Mouse (Mus musculus) embryonic facial prominence, embryonic 12.5 days (tissue): ENCODE data around the gene Olfr1150-ps1. TPM values are rescaled to one million over a fixed set of nuclear protein-coding genes. Genes with fewer than 3 reads are reported as not detected.

ENCODE experiments used
- ATAC-seq: fragments of 200-750 bp; cut with Nextera tagmentation; 2 replicates; pipeline ENCODE4 v1.8.0; 2017; ENCODE audit not compliant: insufficient number of reproducible peaks, insufficient read depth, low FRiP score, low TSS enrichment
- H3K27ac ChIP-seq: fragments of 300-500 bp; sonication (generic); 2 replicates; pipeline ENCODE4 v1.5.1; 2016; ENCODE audit warnings: mild to moderate bottlenecking
- H3K27me3 ChIP-seq: fragments of 300-500 bp; sonication (generic); 2 replicates; pipeline ENCODE4 v1.6.1; 2016; ENCODE audit warnings: mild to moderate bottlenecking, moderate library complexity
- H3K36me3 ChIP-seq: fragments of 300-500 bp; sonication (generic); 2 replicates; pipeline ENCODE4 v1.6.1; 2016; ENCODE audit warnings: mild to moderate bottlenecking
- H3K4me1 ChIP-seq: fragments of 300-500 bp; sonication (generic); 2 replicates; pipeline ENCODE4 v1.6.1; 2016
- H3K4me2 ChIP-seq: fragments of 300-500 bp; sonication (generic); replicated peaks from 2 replicates; pipeline ENCODE4 v1.6.1; 2016; ENCODE audit warnings: mild to moderate bottlenecking, moderate library complexity
- H3K4me3 ChIP-seq: fragments of 300-500 bp; sonication (generic); 2 replicates; pipeline ENCODE4 v1.5.1; 2016; ENCODE audit warnings: mild to moderate bottlenecking
- H3K9ac ChIP-seq: fragments of 300-500 bp; sonication (generic); 2 replicates; pipeline ENCODE4 v1.6.1; 2016; ENCODE audit warnings: mild to moderate bottlenecking, moderate library complexity
- H3K9me3 ChIP-seq: fragments of 300-500 bp; sonication (generic); 2 replicates; pipeline ENCODE4 v1.6.1; 2016; ENCODE audit warnings: mild to moderate bottlenecking, moderate library complexity
- WGBS: fragments of 180-500 bp; shearing (Covaris S2); methylation state at CpG from one replicate; pipeline ENCODE4 v1.1.7; 2016; 5-methylcytosine and 5-hydroxymethylcytosine counted together
- polyA plus RNA-seq: library from polyadenylated mRNA; unstranded; fragments of >200 nt; fragmentation: Nextera tagmentation; extraction: Ambion mirVana; gene quantifications from 2 replicates; pipeline ENCODE4 v1.2.1, GENCODE M21; 2016

Olfr1150-ps1 gene
- polyA plus RNA-seq = not detected in 2 replicates

DNA sequence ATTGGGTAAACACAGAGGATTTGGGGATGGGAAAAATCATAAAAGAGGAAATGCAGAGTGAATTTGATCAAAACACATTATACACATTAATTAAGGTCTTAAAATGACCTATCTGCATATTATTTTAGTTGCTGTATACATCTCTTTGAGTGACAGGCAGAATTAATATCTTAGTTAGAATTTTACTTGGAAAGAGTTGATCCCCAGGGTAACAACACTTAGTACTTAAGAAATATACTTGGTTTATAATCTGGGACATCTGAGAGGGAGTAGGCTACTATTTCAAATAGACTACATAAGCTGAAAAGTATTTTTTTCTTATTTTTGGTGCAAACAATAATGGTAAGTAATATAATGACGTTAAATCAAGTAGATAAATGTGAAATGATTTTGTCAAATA, at the start of gene Olfr1150-ps1:
TSS of gene Olfr1150-ps1 (plus strand) at position 301 of the 400 bp plus-strand sequence.
- ATAC-seq = no peak
- Histone ChIP-seq H3K4me3 (no peak within 1 kb of the TSS), H3K4me2 (no peak within 1 kb of the TSS), H3K4me1 (no peaks in the 10 kb centered on the region), H3K9me3 (no peaks in the 10 kb centered on the region), H3K27ac (no peak within 1 kb of the TSS), H3K36me3 (no peaks in the 10 kb centered on the region), H3K9ac (no peak within 1 kb of the TSS), H3K27me3 (no peaks in the 10 kb centered on the region)
- WGBS = 79% methylated on average over 1 of the region's 1 CpGs

DNA sequence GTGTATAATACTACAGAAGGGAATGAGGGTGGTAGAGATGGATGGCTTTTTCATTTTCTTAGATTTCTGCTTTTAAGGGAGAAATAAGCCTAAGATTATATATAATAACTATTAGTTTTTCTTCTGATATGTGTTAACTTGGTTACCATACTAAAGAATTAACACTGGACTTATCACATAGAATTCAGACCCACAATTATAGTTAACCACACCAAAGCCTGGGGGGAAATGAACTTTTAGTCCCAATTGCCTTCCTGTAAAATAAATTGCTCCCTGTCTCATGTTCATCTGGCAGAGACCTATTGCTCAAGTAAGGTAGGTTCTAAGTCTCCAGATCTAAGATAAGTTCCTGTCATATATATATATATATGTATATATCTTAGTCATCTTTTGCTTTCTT, 43.5 kb upstream of the Olfr1150-ps1 start, which contains the start of gene Olfr1143:
TSS of gene Olfr1143 (plus strand) at position 301 of the 400 bp plus-strand sequence.
- H3K9ac ChIP-seq = no peak within 1 kb of the TSS
- ATAC-seq = no peak
- no peaks in the 10 kb centered on the region for H3K27me3 ChIP-seq
- H3K4me2 ChIP-seq = no peak within 1 kb of the TSS
- H3K4me3 ChIP-seq = no peak within 1 kb of the TSS
- no peaks in the 10 kb centered on the region for H3K4me1 ChIP-seq
- H3K36me3 ChIP-seq = no peaks in the 10 kb centered on the region
- H3K27ac ChIP-seq = no peak within 1 kb of the TSS
- no peaks in the 10 kb centered on the region for H3K9me3 ChIP-seq

DNA sequence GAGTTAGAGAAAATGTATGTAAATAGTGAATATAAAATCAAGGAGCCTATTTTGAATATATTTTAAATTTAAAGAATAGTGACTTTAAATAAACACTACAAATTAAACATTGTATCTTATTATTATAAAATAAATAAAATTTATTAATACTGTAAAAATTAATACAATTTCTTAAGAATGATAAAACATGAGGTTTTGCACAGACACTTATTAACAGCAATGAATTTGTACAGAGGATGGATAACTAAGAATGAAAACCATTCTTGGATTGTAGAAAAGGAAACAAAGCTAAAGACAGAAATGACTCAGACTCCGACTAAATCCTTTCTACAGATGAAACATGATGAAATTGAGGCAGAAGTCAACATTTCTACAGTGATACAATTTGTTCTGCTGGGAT, 34.3 kb upstream of the Olfr1150-ps1 start, which contains the start of gene Olfr1145:
TSS of gene Olfr1145 (plus strand) at position 301 of the 400 bp plus-strand sequence.
- 77% methylated on average over 1 of the region's 1 CpGs for WGBS
- no peaks in the 10 kb centered on the region for H3K27me3 ChIP-seq
- no peaks in the 10 kb centered on the region for H3K4me1 ChIP-seq
- no peak for ATAC-seq
- H3K9me3 ChIP-seq = no peaks in the 10 kb centered on the region
- no peak within 1 kb of the TSS for H3K9ac ChIP-seq
- no peaks in the 10 kb centered on the region for H3K36me3 ChIP-seq
- H3K4me2 ChIP-seq = no peak within 1 kb of the TSS
- H3K27ac ChIP-seq = no peak within 1 kb of the TSS
- no peak within 1 kb of the TSS for H3K4me3 ChIP-seq

DNA sequence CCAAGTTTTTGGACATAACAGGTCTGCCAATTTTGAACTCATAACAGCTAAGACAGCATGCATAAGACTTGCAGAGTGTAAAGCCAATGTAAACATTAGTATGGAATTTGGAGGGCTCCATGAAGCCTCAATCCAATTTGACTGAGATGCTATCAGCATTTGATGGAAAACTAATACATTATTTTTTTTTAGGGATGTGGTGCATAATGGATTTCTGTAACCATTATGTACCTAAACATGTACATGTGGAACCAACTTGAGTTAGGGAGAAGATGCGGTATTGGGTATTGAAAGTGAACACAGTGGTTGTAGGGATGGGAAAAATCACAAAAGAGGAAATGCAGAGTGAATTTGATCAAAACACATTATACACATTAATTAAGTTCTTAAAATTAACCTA, 13.6 kb upstream of the Olfr1150-ps1 start, which contains the start of gene Olfr1148:
TSS of gene Olfr1148 (plus strand) at position 301 of the 400 bp plus-strand sequence.
- Histone ChIP-seq H3K27me3 (no peaks in the 10 kb centered on the region), H3K27ac (no peak within 1 kb of the TSS), H3K4me1 (no peaks in the 10 kb centered on the region), H3K4me3 (no peak within 1 kb of the TSS), H3K9me3 (no peaks in the 10 kb centered on the region), H3K36me3 (no peaks in the 10 kb centered on the region), H3K9ac (no peak within 1 kb of the TSS), H3K4me2 (no peak within 1 kb of the TSS)
- WGBS = 86% methylated on average over 1 of the region's 1 CpGs
- no peak for ATAC-seq

DNA sequence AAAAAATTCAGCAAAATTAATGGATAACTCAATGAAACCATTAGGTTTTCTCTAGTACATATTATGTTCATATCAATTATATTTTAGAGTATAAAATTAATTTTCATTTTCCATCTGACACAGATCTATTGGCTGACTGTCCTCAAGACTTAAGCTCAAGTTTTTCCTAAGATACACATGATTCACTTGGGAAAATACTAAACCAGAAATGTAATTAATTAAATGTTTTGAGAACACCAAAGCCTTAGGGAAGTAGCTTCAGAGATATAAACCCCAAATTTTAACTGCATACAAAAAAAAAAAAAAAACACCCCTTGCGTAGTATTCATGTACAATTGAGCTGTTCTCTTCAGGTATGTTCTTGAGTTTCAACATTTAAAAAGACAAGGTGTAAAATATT, 11.8 kb downstream of the Olfr1150-ps1 start, which contains the start of gene Olfr1151:
TSS of gene Olfr1151 (plus strand) at position 301 of the 400 bp plus-strand sequence.
- H3K27me3 ChIP-seq = no peaks in the 10 kb centered on the region
- H3K9ac ChIP-seq = no peak within 1 kb of the TSS
- no peaks in the 10 kb centered on the region for H3K36me3 ChIP-seq
- H3K4me3 ChIP-seq = no peak within 1 kb of the TSS
- no peak for ATAC-seq
- WGBS = 84% methylated on average over 1 of the region's 1 CpGs
- no peak within 1 kb of the TSS for H3K4me2 ChIP-seq
- H3K27ac ChIP-seq = no peak within 1 kb of the TSS
- no peaks in the 10 kb centered on the region for H3K4me1 ChIP-seq
- no peaks in the 10 kb centered on the region for H3K9me3 ChIP-seq

DNA sequence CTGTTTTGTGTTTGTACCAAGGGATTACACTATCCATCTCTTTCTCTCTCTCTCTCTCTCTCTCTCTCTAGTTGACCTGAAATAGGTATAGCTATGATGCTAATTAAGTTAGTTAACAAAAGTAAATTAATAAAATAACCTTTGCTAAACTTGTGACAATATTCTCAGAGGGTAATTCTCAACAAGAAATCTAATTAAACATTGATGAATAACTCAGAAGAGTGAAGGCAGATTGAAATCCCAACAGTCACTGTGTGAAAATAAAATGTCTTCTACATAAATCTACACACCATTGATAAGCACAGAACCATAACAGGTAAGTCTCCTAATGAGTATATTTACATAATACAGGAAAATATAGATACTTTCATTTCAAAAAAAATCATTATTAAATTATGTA, 22.4 kb downstream of the Olfr1150-ps1 start, which contains the start of gene Olfr1152:
TSS of gene Olfr1152 (plus strand) at position 301 of the 400 bp plus-strand sequence.
- Histone ChIP-seq H3K4me2 (no peak within 1 kb of the TSS), H3K4me3 (no peak within 1 kb of the TSS), H3K27ac (no peak within 1 kb of the TSS), H3K9me3 (0 out of 2 replicates have a peak, but pooled peaks cover 3% of the 10 kb centered on the region), H3K4me1 (no peaks in the 10 kb centered on the region), H3K9ac (no peak within 1 kb of the TSS), H3K27me3 (no peaks in the 10 kb centered on the region), H3K36me3 (no peaks in the 10 kb centered on the region)
- ATAC-seq = no peak

DNA sequence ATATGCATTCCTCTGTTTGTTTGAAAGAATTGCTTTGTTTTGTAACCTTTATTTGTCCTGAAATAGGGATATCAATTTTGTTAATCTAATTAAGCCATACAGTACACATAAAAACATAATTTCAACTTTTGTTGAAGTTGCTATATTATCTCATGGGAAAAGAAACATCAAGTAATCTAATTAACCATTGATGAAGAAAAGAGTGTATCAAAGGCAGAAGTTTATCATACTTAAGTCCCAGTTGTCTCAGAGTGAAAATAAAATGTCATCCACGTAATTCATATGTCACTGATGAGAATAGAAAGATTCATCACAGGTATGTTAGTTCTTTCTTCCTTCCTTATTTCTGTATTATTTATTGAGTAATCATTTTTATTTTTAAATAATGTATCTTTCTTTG, 50.9 kb downstream of the Olfr1150-ps1 start, which contains the start of gene Olfr1153:
TSS of gene Olfr1153 (plus strand) at position 301 of the 400 bp plus-strand sequence.
- H3K36me3 ChIP-seq = no peaks in the 10 kb centered on the region
- 71% methylated on average over 1 of the region's 1 CpGs for WGBS
- H3K4me3 ChIP-seq = no peak within 1 kb of the TSS
- no peak within 1 kb of the TSS for H3K9ac ChIP-seq
- no peak for ATAC-seq
- H3K27me3 ChIP-seq = no peaks in the 10 kb centered on the region
- H3K4me2 ChIP-seq = no peak within 1 kb of the TSS
- no peaks in the 10 kb centered on the region for H3K9me3 ChIP-seq
- H3K27ac ChIP-seq = no peak within 1 kb of the TSS
- no peaks in the 10 kb centered on the region for H3K4me1 ChIP-seq

Other genes starting within 250 kb of the Olfr1150-ps1 start
- gene Olfr1130, start 237.8 kb upstream of the Olfr1150-ps1 start, polyA plus RNA-seq = not detected in 2 replicates
- not detected in 2 replicates for gene Olfr1131, start 216.9 kb upstream of the Olfr1150-ps1 start, polyA plus RNA-seq
- gene Olfr1132, start 206.5 kb upstream of the Olfr1150-ps1 start, polyA plus RNA-seq = not detected in 2 replicates
- not detected in 2 replicates for gene Olfr1133, start 196.6 kb upstream of the Olfr1150-ps1 start, polyA plus RNA-seq
- not detected in 2 replicates for gene Olfr1134, start 185.5 kb upstream of the Olfr1150-ps1 start, polyA plus RNA-seq
- gene Olfr1135, start 170.3 kb upstream of the Olfr1150-ps1 start, polyA plus RNA-seq = not detected in 2 replicates
- not detected in 2 replicates for gene Olfr1136, start 150.0 kb upstream of the Olfr1150-ps1 start, polyA plus RNA-seq
- not detected in 2 replicates for gene Olfr1137, start 130.8 kb upstream of the Olfr1150-ps1 start, polyA plus RNA-seq
- gene Olfr1138, start 104.0 kb upstream of the Olfr1150-ps1 start, polyA plus RNA-seq = not detected in 2 replicates
- gene Olfr1140, start 100.2 kb upstream of the Olfr1150-ps1 start, polyA plus RNA-seq = not detected in 2 replicates
- not detected in 2 replicates for gene Olfr1141, start 90.0 kb upstream of the Olfr1150-ps1 start, polyA plus RNA-seq
- gene Olfr152, start 64.5 kb upstream of the Olfr1150-ps1 start, polyA plus RNA-seq = not detected in 2 replicates
- not detected in 2 replicates for gene Olfr1143, start 43.4 kb upstream of the Olfr1150-ps1 start, polyA plus RNA-seq
- gene Olfr1145, start 34.2 kb upstream of the Olfr1150-ps1 start, polyA plus RNA-seq = not detected in 2 replicates
- not detected in 2 replicates for gene Olfr1148, start 13.5 kb upstream of the Olfr1150-ps1 start, polyA plus RNA-seq
- not detected in 2 replicates for gene Olfr1151, start 11.9 kb downstream of the Olfr1150-ps1 start, polyA plus RNA-seq
- gene Olfr1152, start 22.5 kb downstream of the Olfr1150-ps1 start, polyA plus RNA-seq = 0.03 TPM in 1 of 2 replicates, not detected in the other
- gene Olfr1153, start 51.0 kb downstream of the Olfr1150-ps1 start, polyA plus RNA-seq = not detected in 2 replicates
- gene Olfr1154, start 61.2 kb downstream of the Olfr1150-ps1 start, polyA plus RNA-seq = not detected in 2 replicates
- gene Olfr1155, start 101.1 kb downstream of the Olfr1150-ps1 start, polyA plus RNA-seq = not detected in 2 replicates
- not detected in 2 replicates for gene Olfr1156, start 109.1 kb downstream of the Olfr1150-ps1 start, polyA plus RNA-seq
- gene Olfr1157, start 124.3 kb downstream of the Olfr1150-ps1 start, polyA plus RNA-seq = not detected in 2 replicates
- gene Olfr74, start 130.7 kb downstream of the Olfr1150-ps1 start, polyA plus RNA-seq = not detected in 2 replicates
- not detected in 2 replicates for gene Olfr1158, start 146.1 kb downstream of the Olfr1150-ps1 start, polyA plus RNA-seq
- gene Olfr1160, start 164.3 kb downstream of the Olfr1150-ps1 start, polyA plus RNA-seq = not detected in 2 replicates
- not detected in 2 replicates for gene Olfr1161, start 178.8 kb downstream of the Olfr1150-ps1 start, polyA plus RNA-seq
- not detected in 2 replicates for gene Olfr73, start 193.7 kb downstream of the Olfr1150-ps1 start, polyA plus RNA-seq
- not detected in 2 replicates for gene Olfr1162, start 207.1 kb downstream of the Olfr1150-ps1 start, polyA plus RNA-seq
- gene Olfr1163, start 227.8 kb downstream of the Olfr1150-ps1 start, polyA plus RNA-seq = not detected in 2 replicates
- not detected in 2 replicates for gene Olfr1164, start 250.0 kb downstream of the Olfr1150-ps1 start, polyA plus RNA-seq